Mouse (Mus musculus): ENCODE measurements around the gene Krt33b. TPM values are rescaled to one million over a fixed set of nuclear protein-coding genes. Genes with fewer than 3 reads are reported as not detected.

Krt33b gene
- polyA plus RNA-seq, 1 experiment from 2014 or later: 0.10 TPM

DNA sequence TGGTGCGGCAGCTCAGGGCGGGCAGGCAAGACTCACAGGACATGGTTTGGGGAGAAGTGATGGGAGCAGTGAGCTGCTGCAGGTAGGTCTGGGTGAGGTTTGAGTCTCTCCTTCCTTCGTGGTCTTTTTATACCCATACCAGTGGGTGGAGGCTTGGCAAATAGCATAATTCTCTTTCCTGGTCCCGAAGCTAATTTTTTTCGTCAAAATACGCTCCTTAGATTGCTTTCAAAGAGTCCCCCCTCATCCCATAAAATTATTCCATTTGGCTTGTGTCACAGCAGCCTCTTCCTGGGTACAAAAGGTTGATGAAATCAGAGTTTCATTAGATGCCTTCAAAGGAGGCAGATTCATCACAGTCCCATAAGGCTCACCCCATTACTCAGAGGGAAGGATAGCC lies 11.8 kb upstream of the Krt33b start, which contains the start of gene Krt34:
Krt34 (minus strand) TSS at position 101 of the 400 bp plus-strand sequence.
- H3K27me3 ChIP-seq (ENCODE audit: insufficient read depth, low read length): no peaks in the 10 kb centered on the region
- no peak within 1 kb of the TSS for H3K4me2 ChIP-seq (replicated peaks; ENCODE audit: low read depth, low read length)
- no peak within 1 kb of the TSS for H3K4me3 ChIP-seq (ENCODE audit: low read length)
- no peak within 1 kb of the TSS for H3K9ac ChIP-seq (replicated peaks; ENCODE audit: low read length)
- no peak for ATAC-seq (ENCODE audit: low FRiP score, low TSS enrichment)
- no peaks in the 10 kb centered on the region for H3K4me1 ChIP-seq (ENCODE audit: insufficient read depth, low read length)
- H3K27ac ChIP-seq (ENCODE audit: low read length): no peak within 1 kb of the TSS
- no peaks in the 10 kb centered on the region for H3K36me3 ChIP-seq (ENCODE audit: insufficient read depth, low read length)
- WGBS: 86% methylated on average over 6 of the region's 6 CpGs
- H3K9me3 ChIP-seq (ENCODE audit: low read length): no peaks in the 10 kb centered on the region

DNA sequence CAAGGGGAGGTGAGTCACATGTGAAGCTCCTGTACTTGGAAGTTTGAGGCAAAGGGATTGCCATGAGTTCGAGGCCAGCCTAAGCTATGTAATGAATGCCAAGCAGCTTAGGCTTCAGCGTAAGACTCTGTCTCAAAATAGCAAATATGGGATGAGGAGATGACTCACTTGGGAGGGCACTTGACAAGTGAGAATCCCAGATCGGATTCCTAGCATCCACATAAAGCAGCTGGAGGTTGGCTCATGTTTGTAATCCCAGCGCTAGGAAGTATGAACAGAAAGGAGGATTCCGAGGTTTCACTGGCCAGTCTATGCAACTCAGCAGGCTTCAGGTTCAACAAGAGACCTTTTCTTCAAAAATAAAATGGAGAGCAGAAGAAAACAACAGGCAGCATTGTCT lies 8.2 kb downstream of the Krt33b start:
- no peaks in the 10 kb centered on the region for H3K9me3 ChIP-seq (ENCODE audit: low read length)
- no peaks in the 10 kb centered on the region for H3K27me3 ChIP-seq (ENCODE audit: insufficient read depth, low read length)
- no peak overlapping the region for H3K9ac ChIP-seq (replicated peaks; ENCODE audit: low read length)
- WGBS: 73% methylated on average over 5 of the region's 5 CpGs
- no peak overlapping the region for H3K27ac ChIP-seq (ENCODE audit: low read length)
- no peaks in the 10 kb centered on the region for H3K4me1 ChIP-seq (ENCODE audit: insufficient read depth, low read length)
- no peak for ATAC-seq (ENCODE audit: low FRiP score, low TSS enrichment)
- no peaks in the 10 kb centered on the region for H3K36me3 ChIP-seq (ENCODE audit: insufficient read depth, low read length)
- no peak overlapping the region for H3K4me2 ChIP-seq (replicated peaks; ENCODE audit: low read depth, low read length)
- H3K4me3 ChIP-seq (ENCODE audit: low read length): no peak overlapping the region

DNA sequence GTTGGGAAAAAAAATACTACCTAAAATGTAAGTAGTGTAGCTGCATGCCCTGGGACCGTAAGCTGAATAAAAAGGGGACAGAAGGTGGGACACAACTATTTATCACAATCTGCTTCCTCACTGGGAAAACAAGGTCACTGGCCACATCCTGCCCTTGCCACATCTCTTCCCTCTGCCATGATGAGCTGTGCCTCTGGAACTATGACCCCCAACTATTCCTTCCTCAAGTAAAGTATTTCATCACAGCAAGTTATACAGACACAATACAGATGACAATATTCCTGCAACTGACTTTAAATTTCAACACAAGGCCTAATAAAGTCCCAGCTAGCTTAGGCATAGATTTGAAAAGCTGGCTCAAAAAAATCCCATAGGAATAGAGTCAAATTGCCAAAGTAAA lies 10.2 kb downstream of the Krt33b start:
- Histone ChIP-seq H3K27me3 (ENCODE audit: insufficient read depth, low read length) (no peaks in the 10 kb centered on the region), H3K36me3 (ENCODE audit: insufficient read depth, low read length) (no peaks in the 10 kb centered on the region), H3K27ac (ENCODE audit: low read length) (no peak overlapping the region), H3K9ac (replicated peaks; ENCODE audit: low read length) (no peak overlapping the region), H3K4me2 (replicated peaks; ENCODE audit: low read depth, low read length) (no peak overlapping the region), H3K4me1 (ENCODE audit: insufficient read depth, low read length) (no peaks in the 10 kb centered on the region), H3K4me3 (ENCODE audit: low read length) (no peak overlapping the region), H3K9me3 (ENCODE audit: low read length) (no peaks in the 10 kb centered on the region)
- ATAC-seq (ENCODE audit: low FRiP score, low TSS enrichment): no peak
- 63% methylated on average over 1 of the region's 1 CpGs for WGBS

DNA sequence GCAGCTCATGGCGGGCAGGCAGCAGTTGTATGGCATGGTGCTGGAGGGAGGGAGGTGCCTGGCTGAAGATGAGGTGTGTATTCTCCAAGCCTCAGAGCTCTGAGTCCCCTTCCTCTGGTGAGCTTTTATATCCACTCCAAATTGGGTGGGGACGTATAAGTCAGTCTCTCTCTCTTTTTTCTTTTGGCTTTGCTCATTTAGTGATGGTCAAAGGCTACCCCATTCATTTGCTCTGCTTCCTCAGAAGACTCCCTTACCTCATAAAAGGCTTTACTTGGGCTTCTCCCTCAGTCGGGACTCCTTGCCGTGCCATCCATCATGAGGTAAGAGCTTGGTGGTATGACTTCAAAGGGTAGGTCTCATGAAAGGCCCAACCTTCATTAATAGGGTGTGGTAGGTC lies 13.6 kb downstream of the Krt33b start, which contains the start of gene Krt33a:
Krt33a (minus strand) TSS at position 101 of the 400 bp plus-strand sequence.
- Histone ChIP-seq H3K36me3 (ENCODE audit: insufficient read depth, low read length) (no peaks in the 10 kb centered on the region), H3K27ac (ENCODE audit: low read length) (no peak within 1 kb of the TSS), H3K9me3 (ENCODE audit: low read length) (no peaks in the 10 kb centered on the region), H3K27me3 (ENCODE audit: insufficient read depth, low read length) (no peaks in the 10 kb centered on the region), H3K4me3 (ENCODE audit: low read length) (no peak within 1 kb of the TSS), H3K9ac (replicated peaks; ENCODE audit: low read length) (no peak within 1 kb of the TSS), H3K4me1 (ENCODE audit: insufficient read depth, low read length) (no peaks in the 10 kb centered on the region), H3K4me2 (replicated peaks; ENCODE audit: low read depth, low read length) (no peak within 1 kb of the TSS)
- ATAC-seq (ENCODE audit: low FRiP score, low TSS enrichment): no peak
- 74% methylated on average over 4 of the region's 4 CpGs for WGBS

DNA sequence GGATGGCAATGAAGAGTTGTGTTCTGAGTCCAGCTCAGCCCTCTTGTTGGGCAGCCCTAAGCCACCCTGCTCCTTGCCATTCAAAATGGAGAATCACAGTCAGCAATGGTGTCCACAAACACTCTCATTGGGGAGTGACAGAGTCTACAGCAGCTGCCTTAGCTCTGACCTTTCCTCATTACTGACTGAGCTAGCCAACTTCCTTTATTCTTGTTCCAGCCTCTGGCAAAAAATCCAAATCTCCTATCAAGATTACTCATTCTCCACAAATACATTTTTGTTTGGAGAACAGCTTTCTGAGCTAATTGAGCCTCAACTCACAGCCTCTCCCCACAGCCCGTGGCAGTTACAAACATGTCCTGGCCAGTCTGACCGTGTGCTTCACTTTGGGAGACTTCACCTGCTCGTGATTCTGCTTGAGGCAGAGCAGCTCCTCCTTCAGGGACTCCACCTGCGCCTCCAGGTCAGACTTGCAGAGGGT lies 15.9 kb downstream of the Krt33b start:
- no peaks in the 10 kb centered on the region for H3K4me1 ChIP-seq (ENCODE audit: insufficient read depth, low read length)
- no peak overlapping the region for H3K4me2 ChIP-seq (replicated peaks; ENCODE audit: low read depth, low read length)
- WGBS: 56% methylated on average over 4 of the region's 4 CpGs
- H3K9ac ChIP-seq (replicated peaks; ENCODE audit: low read length): no peak overlapping the region
- H3K27ac ChIP-seq (ENCODE audit: low read length): no peak overlapping the region
- ATAC-seq (ENCODE audit: low FRiP score, low TSS enrichment): no peak
- no peak overlapping the region for H3K4me3 ChIP-seq (ENCODE audit: low read length)
- no peaks in the 10 kb centered on the region for H3K9me3 ChIP-seq (ENCODE audit: low read length)
- no peaks in the 10 kb centered on the region for H3K36me3 ChIP-seq (ENCODE audit: insufficient read depth, low read length)
- H3K27me3 ChIP-seq (ENCODE audit: insufficient read depth, low read length): no peaks in the 10 kb centered on the region

DNA sequence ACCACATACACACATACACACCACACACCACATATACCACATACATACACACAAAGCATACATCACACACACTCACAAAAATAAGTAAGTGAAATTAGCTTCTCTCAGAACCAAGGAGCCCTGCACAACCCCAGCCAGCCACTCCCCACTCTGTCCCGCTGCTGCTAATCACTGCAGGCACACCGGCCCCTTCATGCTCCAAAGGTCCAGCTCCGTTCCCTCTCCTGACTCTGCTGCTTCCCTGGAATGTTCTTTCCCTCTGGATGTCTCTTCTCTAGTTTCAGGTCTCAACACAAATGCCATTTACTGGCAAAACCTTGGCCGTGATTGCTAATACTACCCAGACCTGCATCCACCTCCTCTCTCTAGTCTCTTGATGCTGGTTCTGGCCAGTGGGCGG lies 19.0 kb downstream of the Krt33b start:
- peak; percentile 57; the same call in 1 of the 2 replicates for ATAC-seq (ENCODE audit: low FRiP score, low TSS enrichment)

DNA sequence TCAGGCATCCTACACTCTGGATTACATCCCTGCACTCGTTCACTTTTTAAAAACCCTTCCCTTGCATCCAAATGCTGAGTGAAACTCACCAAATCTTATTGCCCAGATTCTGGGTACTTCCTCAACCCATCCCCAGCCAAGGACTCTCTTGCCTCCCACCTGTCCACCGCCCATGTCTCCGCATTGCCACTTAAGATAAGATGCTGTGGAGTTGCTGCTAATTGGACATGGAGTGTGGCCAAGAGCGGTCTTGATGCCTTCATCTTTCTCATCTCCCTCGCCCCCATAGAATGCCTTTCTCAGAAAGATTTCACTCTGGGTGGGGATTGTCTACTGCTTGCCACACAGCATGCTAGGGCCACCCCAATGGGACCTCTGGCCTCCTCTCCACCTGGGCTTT lies 21.3 kb downstream of the Krt33b start:
- Histone ChIP-seq H3K9me3 (ENCODE audit: low read length) (no peaks in the 10 kb centered on the region), H3K4me3 (ENCODE audit: low read length) (no peak overlapping the region), H3K9ac (replicated peaks; ENCODE audit: low read length) (no peak overlapping the region), H3K36me3 (ENCODE audit: insufficient read depth, low read length) (no peaks in the 10 kb centered on the region), H3K4me2 (replicated peaks; ENCODE audit: low read depth, low read length) (no peak overlapping the region), H3K4me1 (ENCODE audit: insufficient read depth, low read length) (no peaks in the 10 kb centered on the region), H3K27me3 (ENCODE audit: insufficient read depth, low read length) (no peaks in the 10 kb centered on the region), H3K27ac (ENCODE audit: low read length) (no peak overlapping the region)
- WGBS: 92% methylated on average over 5 of the region's 5 CpGs
- ATAC-seq (ENCODE audit: low FRiP score, low TSS enrichment): no peak

More for the DNA sequence above, 19.0 kb downstream of the Krt33b start:
- H3K36me3 ChIP-seq (ENCODE audit: insufficient read depth, low read length): no peaks in the 10 kb centered on the region
- no peaks in the 10 kb centered on the region for H3K4me1 ChIP-seq (ENCODE audit: insufficient read depth, low read length)
- H3K4me2 ChIP-seq (replicated peaks; ENCODE audit: low read depth, low read length): no peak overlapping the region
- H3K9me3 ChIP-seq (ENCODE audit: low read length): no peaks in the 10 kb centered on the region
- H3K27me3 ChIP-seq (ENCODE audit: insufficient read depth, low read length): no peaks in the 10 kb centered on the region
- no peak overlapping the region for H3K9ac ChIP-seq (replicated peaks; ENCODE audit: low read length)
- 45% methylated on average over 5 of the region's 5 CpGs for WGBS
- no peak overlapping the region for H3K4me3 ChIP-seq (ENCODE audit: low read length)
- H3K27ac ChIP-seq (ENCODE audit: low read length): no peak overlapping the region

DNA sequence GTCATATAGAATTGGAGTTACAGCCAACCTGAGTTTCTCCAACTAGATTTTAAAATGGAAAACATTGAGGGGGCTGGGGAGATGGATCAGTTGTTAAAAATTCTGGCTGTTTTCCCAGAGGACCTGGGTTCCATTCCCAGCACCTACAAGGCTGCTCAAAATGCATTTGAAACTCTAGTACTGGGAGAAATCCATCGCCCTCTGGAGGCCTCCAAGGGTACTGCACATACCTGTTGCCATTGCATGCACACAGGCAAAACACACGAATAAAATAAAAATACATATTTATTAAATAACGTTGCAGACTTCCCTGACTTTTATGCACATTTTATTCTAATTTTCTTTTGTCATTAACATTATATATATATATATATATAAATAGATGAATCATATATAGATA lies 23.0 kb downstream of the Krt33b start:
- 60% methylated on average over 3 of the region's 3 CpGs for whole genome bisulfite sequencing
- no peak for ATAC-seq (ENCODE audit: low FRiP score, low TSS enrichment)
- Histone ChIP-seq H3K4me1 (ENCODE audit: insufficient read depth, low read length) (no peaks in the 10 kb centered on the region), H3K36me3 (ENCODE audit: insufficient read depth, low read length) (no peaks in the 10 kb centered on the region), H3K27ac (ENCODE audit: low read length) (no peak overlapping the region), H3K9me3 (ENCODE audit: low read length) (no peaks in the 10 kb centered on the region), H3K4me3 (ENCODE audit: low read length) (no peak overlapping the region), H3K27me3 (ENCODE audit: insufficient read depth, low read length) (no peaks in the 10 kb centered on the region), H3K9ac (replicated peaks; ENCODE audit: low read length) (no peak overlapping the region), H3K4me2 (replicated peaks; ENCODE audit: low read depth, low read length) (no peak overlapping the region)

DNA sequence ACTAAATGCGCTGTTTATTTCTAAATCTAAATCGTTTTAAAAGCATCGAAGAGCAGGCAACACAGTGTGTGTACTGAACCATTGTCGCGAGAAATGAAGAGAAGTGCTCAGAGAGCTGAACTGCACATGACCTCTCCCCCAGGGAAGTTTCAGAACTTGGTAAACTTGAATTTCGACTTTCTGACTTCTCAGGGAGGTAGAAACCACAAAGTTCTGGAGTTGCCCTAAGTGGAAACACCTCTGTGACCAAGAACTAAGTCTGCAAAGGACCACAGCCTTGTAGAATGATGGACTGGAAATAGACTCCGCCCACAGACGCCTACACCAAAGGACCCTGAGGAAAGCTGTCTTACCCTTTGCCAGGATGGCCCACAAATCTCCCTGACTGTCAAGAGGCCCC lies 23.8 kb downstream of the Krt33b start:
- Histone ChIP-seq H3K4me3 (ENCODE audit: low read length) (no peak overlapping the region), H3K4me1 (ENCODE audit: insufficient read depth, low read length) (no peaks in the 10 kb centered on the region), H3K9ac (replicated peaks; ENCODE audit: low read length) (no peak overlapping the region), H3K4me2 (replicated peaks; ENCODE audit: low read depth, low read length) (no peak overlapping the region), H3K36me3 (ENCODE audit: insufficient read depth, low read length) (no peaks in the 10 kb centered on the region), H3K27ac (ENCODE audit: low read length) (peak overlapping the region; percentile 52), H3K27me3 (ENCODE audit: insufficient read depth, low read length) (no peaks in the 10 kb centered on the region), H3K9me3 (ENCODE audit: low read length) (no peaks in the 10 kb centered on the region)
- no peak for ATAC-seq (ENCODE audit: low FRiP score, low TSS enrichment)
- 68% methylated on average over 8 of the region's 8 CpGs for WGBS

DNA sequence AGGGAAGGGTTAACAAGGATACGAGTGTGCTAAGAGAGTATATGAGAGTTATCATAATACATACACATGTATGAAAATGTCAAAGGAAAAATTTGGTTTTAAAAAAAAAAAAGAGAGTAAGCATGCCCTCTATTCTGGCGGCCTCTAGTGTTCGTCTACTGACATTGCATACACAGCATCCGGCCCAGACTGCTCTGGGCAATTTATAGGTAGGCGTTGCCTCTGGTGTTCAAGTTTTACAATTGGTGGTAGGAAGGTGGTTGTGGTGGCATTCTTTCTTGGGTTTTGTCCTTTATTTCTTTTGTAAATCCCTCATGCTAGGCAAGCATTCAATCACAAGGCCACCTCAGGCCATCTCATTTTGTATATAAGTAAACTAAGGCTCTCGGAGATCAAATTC lies 24.8 kb downstream of the Krt33b start:
- no peak for ATAC-seq (ENCODE audit: low FRiP score, low TSS enrichment)
- no peaks in the 10 kb centered on the region for H3K27me3 ChIP-seq (ENCODE audit: insufficient read depth, low read length)
- H3K4me1 ChIP-seq (ENCODE audit: insufficient read depth, low read length): no peaks in the 10 kb centered on the region
- WGBS: 25% methylated on average over 6 of the region's 6 CpGs
- no peak overlapping the region for H3K4me2 ChIP-seq (replicated peaks; ENCODE audit: low read depth, low read length)
- H3K4me3 ChIP-seq (ENCODE audit: low read length): no peak overlapping the region
- no peaks in the 10 kb centered on the region for H3K9me3 ChIP-seq (ENCODE audit: low read length)
- no peaks in the 10 kb centered on the region for H3K36me3 ChIP-seq (ENCODE audit: insufficient read depth, low read length)
- H3K9ac ChIP-seq (replicated peaks; ENCODE audit: low read length): no peak overlapping the region
- H3K27ac ChIP-seq (ENCODE audit: low read length): no peak overlapping the region

All from kidney, embryonic 16.5 days (tissue).